ENCODE assay signal across 17 mouse cellular contexts in the genomic region with DNA sequence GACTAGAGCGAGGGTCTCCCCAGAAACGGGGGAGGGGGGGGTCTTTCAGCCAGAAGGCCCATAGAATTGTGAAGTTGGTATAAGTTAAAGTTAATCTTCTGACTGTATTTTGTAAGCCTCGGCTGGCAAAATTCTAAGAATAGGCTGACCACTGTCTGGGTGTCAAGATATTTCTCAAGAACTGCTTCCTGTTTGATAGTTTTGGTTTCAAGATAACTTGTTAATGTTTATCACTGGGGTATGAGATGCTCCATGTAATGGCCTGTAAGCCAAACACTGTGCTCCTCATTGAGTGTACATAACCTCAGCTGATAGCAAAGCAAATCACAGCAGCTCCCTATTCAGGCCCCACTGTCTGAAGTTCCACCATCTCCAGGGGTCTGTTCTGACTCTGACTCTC.
DNase-seq lines count a peak whose midpoint lies in the region; ATAC-seq and TF ChIP-seq lines count a peak whose summit lies in the region.
"Had no signal": no experiment of that assay in that cellular context is flagged by ENCODE, and none has a peak within 500 bp of the region (broad histone marks: within the 10 kb centered on the region; RNA-seq: fewer than 3 reads in every experiment).

No protein-coding gene starts in this region.

- H3K36me3 ChIP-seq in intestine, embryonic 14.5 days (ENCODE audit: control insufficient read depth, insufficient read depth, low read length): no peaks in the 10 kb centered on the region
- no peaks in the 10 kb centered on the region for H3K36me3 ChIP-seq in intestine, postnatal 0 days (ENCODE audit: control insufficient read depth, insufficient read depth)
- H3K36me3 ChIP-seq in macrophage (ENCODE audit: inconsistent target): no peaks in the 10 kb centered on the region
- H3K36me3 ChIP-seq in hindbrain, embryonic 14.5 days (replicated peaks; ENCODE audit: control insufficient read depth, insufficient read depth): no peaks in the 10 kb centered on the region
- no peaks in the 10 kb centered on the region for H3K36me3 ChIP-seq in heart, embryonic 12.5 days
- H3K36me3 ChIP-seq: hindbrain, embryonic 12.5 days; limb, embryonic 12.5 days had no signal

- 26% methylated on average over 3 of the region's 3 CpGs for WGBS in intestine, embryonic 14.5 days
- WGBS in intestine, postnatal 0 days: 16% methylated on average over 3 of the region's 3 CpGs
- WGBS in macrophage (ENCODE audit: missing documents): 5% methylated on average over 3 of the region's 3 CpGs
- WGBS in hindbrain, embryonic 14.5 days: 77% methylated on average over 3 of the region's 3 CpGs
- 40% methylated on average over 3 of the region's 3 CpGs for whole genome bisulfite sequencing in heart, embryonic 12.5 days

- no peaks in the 10 kb centered on the region for H3K9me3 ChIP-seq in intestine, embryonic 14.5 days (ENCODE audit: control insufficient read depth, low read length)
- no peaks in the 10 kb centered on the region for H3K9me3 ChIP-seq in intestine, postnatal 0 days (ENCODE audit: control insufficient read depth)
- no peaks in the 10 kb centered on the region for H3K9me3 ChIP-seq in hindbrain, embryonic 14.5 days (ENCODE audit: control insufficient read depth, low read length)
- H3K9me3 ChIP-seq in heart, embryonic 12.5 days (replicated peaks): no peaks in the 10 kb centered on the region; the same call in 1 of the 2 replicates
- H3K9me3 ChIP-seq: hindbrain, embryonic 12.5 days; limb, embryonic 12.5 days had no signal

- no peaks in the 10 kb centered on the region for H3K27me3 ChIP-seq in intestine, embryonic 14.5 days (replicated peaks; ENCODE audit: control insufficient read depth, insufficient read depth, low read length)
- H3K27me3 ChIP-seq in intestine, postnatal 0 days (replicated peaks; ENCODE audit: control insufficient read depth, insufficient read depth, low read length): no peaks in the 10 kb centered on the region
- no peaks in the 10 kb centered on the region for H3K27me3 ChIP-seq in hindbrain, embryonic 14.5 days (ENCODE audit: control insufficient read depth, insufficient read depth, low read length)
- H3K27me3 ChIP-seq in heart, embryonic 12.5 days (replicated peaks): no peaks in the 10 kb centered on the region
- H3K27me3 ChIP-seq: hindbrain, embryonic 12.5 days; limb, embryonic 12.5 days had no signal

- H3K4me1 ChIP-seq in intestine, embryonic 14.5 days (replicated peaks; ENCODE audit: control insufficient read depth, insufficient read depth, low read length): peaks cover 21% of the 10 kb centered on the region
- H3K4me1 ChIP-seq in intestine, postnatal 0 days (replicated peaks; ENCODE audit: control insufficient read depth, insufficient read depth, low read length): no peaks in the 10 kb centered on the region
- H3K4me1 ChIP-seq in brown adipose tissue, adult 24 weeks (ENCODE audit: control insufficient read depth, insufficient read depth, insufficient read length, low read length): peaks cover 14% of the 10 kb centered on the region
- no peaks in the 10 kb centered on the region for H3K4me1 ChIP-seq in hindbrain, embryonic 14.5 days (replicated peaks; ENCODE audit: control insufficient read depth, insufficient read depth, low read length)
- peaks cover 32% of the 10 kb centered on the region for H3K4me1 ChIP-seq in heart, embryonic 12.5 days (replicated peaks)
- H3K4me1 ChIP-seq: hindbrain, embryonic 12.5 days had no signal

- TF ChIP-seq CTCF in intestine, postnatal 0 days (IDR thresholded peaks at IDR 0.05; ENCODE audit: low read depth): no peak

- H3K79me2 ChIP-seq in macrophage (ENCODE audit: inconsistent target): no peaks in the 10 kb centered on the region

- H3K9ac ChIP-seq in intestine, embryonic 14.5 days (ENCODE audit: low read length): no peak overlapping the region
- H3K9ac ChIP-seq in intestine, postnatal 0 days (ENCODE audit: low read depth, low read length): no peak overlapping the region
- no peak overlapping the region for H3K9ac ChIP-seq in hindbrain, embryonic 14.5 days
- no peak overlapping the region for H3K9ac ChIP-seq in heart, embryonic 12.5 days
- H3K9ac ChIP-seq: hindbrain, embryonic 12.5 days; limb, embryonic 12.5 days had no signal

- H3K4me2 ChIP-seq in intestine, embryonic 14.5 days (ENCODE audit: low read length): no peak overlapping the region
- no peak overlapping the region for H3K4me2 ChIP-seq in intestine, postnatal 0 days (replicated peaks; ENCODE audit: low read depth)
- H3K4me2 ChIP-seq in hindbrain, embryonic 14.5 days (replicated peaks): no peak overlapping the region
- H3K4me2 ChIP-seq in heart, embryonic 12.5 days: no peak overlapping the region
- H3K4me2 ChIP-seq: hindbrain, embryonic 12.5 days; limb, embryonic 12.5 days had no signal

- no peak for DNase-seq in intestine, embryonic 14.5 days (ENCODE audit: low spot score)
- peak; percentile 70 for DNase-seq in 416B (ENCODE audit: low read depth)
- no peak for DNase-seq in hindbrain, embryonic 14.5 days (ENCODE audit: low spot score)
- no peak for DNase-seq in urinary bladder, postnatal 14 days (ENCODE audit: low spot score)
- DNase-seq: adrenal gland, postnatal 25 days; cerebellum, adult 11-12 months; embryo, embryonic 11 days; heart, adult 18-20 months; thymus, adult 2 months had no signal

- H3K4me3 ChIP-seq in intestine, embryonic 14.5 days (ENCODE audit: low read depth, low read length): no peak overlapping the region
- H3K4me3 ChIP-seq in intestine, postnatal 0 days (ENCODE audit: low read depth, low read length): no peak overlapping the region
- no peak overlapping the region for H3K4me3 ChIP-seq in brown adipose tissue, adult 24 weeks (ENCODE audit: insufficient read depth, low read depth, low read length)
- no peak overlapping the region for H3K4me3 ChIP-seq in macrophage (ENCODE audit: inconsistent target)
- no peak overlapping the region for H3K4me3 ChIP-seq in hindbrain, embryonic 14.5 days (replicated peaks; ENCODE audit: low read length)
- no peak overlapping the region for H3K4me3 ChIP-seq in heart, embryonic 12.5 days
- H3K4me3 ChIP-seq: erythroblast, embryonic 14.5 days; hindbrain, embryonic 12.5 days; layer of hippocampus, adult 2 months; limb, embryonic 12.5 days had no signal

- 0 out of 2 replicates have a peak, but pooled peaks have one; percentile 13 for ATAC-seq in intestine, embryonic 14.5 days (replicated peaks; ENCODE audit: low FRiP score, low TSS enrichment, low read depth)
- ATAC-seq in intestine, postnatal 0 days: no peak
- no peak for ATAC-seq in hindbrain, embryonic 14.5 days (ENCODE audit: low FRiP score)
- no peak for ATAC-seq in heart, embryonic 12.5 days (ENCODE audit: insufficient number of reproducible peaks, low FRiP score)

- no peak overlapping the region for H3K27ac ChIP-seq in intestine, embryonic 14.5 days (ENCODE audit: low read depth)
- H3K27ac ChIP-seq in intestine, postnatal 0 days (ENCODE audit: low read depth, low read length): no peak overlapping the region
- 0 out of 2 replicates have a peak overlapping the region, but pooled peaks have one; percentile 32 for H3K27ac ChIP-seq in brown adipose tissue, adult 24 weeks (replicated peaks; ENCODE audit: low read depth, low read length)
- peak overlapping the region; percentile 69 for H3K27ac ChIP-seq in macrophage
- no peak overlapping the region for H3K27ac ChIP-seq in hindbrain, embryonic 14.5 days
- H3K27ac ChIP-seq in heart, embryonic 12.5 days (ENCODE audit: poor library complexity, severe bottlenecking): no peak overlapping the region
- H3K27ac ChIP-seq: hindbrain, embryonic 12.5 days; layer of hippocampus, adult 2 months; limb, embryonic 12.5 days had no signal

Comparison
In these comparisons a context has a peak if more than half of its experiments do, and no peak if none do; other contexts are left out.
1. H3K27ac ChIP-seq: peak in brown adipose tissue, adult 24 weeks (single experiment) and macrophage (single experiment); none in intestine, embryonic 14.5 days (single experiment), intestine, postnatal 0 days (single experiment), hindbrain, embryonic 14.5 days (single experiment) and heart, embryonic 12.5 days (single experiment).